ENCODE assay signal across 8 mouse cellular contexts in the genomic region with DNA sequence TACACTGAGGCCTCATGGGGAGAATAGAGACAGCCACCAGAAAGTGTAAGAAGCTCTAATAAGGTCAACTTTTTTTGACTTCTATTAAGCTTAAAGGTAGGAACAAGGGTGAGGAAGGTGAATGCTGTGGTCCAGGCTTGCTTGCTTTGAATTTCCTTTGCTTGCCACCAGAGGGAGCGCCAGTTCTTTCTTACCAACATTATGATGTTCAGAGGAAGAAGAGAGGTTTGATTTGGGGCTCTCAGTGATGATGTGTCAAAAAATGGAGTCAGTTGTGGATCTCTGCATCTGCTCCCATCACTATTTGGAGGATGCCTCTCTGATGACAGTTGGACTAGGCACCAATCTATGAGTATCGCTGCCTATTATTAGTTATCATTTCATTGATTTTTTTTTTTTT. TPM values are rescaled to one million over a fixed set of nuclear protein-coding genes. Genes with fewer than 3 reads are reported as not detected.
DNase-seq lines count a peak whose midpoint lies in the region; ATAC-seq and TF ChIP-seq lines count a peak whose summit lies in the region.
"Had no signal": no experiment of that assay in that cellular context is flagged by ENCODE, and none has a peak within 500 bp of the region (broad histone marks: within the 10 kb centered on the region; RNA-seq: fewer than 3 reads in every experiment).

No protein-coding gene starts in this region.

- DNase-seq in kidney, postnatal 10 days = peak; percentile 18
- peak; percentile 17 for DNase-seq in Muller cell, postnatal 12 days (ENCODE audit: inconsistent ontology term)
- DNase-seq in forebrain, postnatal 0 days = peak; percentile 13
- DNase-seq in liver, embryonic 14.5 days (ENCODE audit: low read depth in 3 of 3, low spot score in 3 of 3) = no peak
- peak; percentile 7 for DNase-seq in thymus, postnatal 14 days

- H3K27ac ChIP-seq in kidney, embryonic 16.5 days (ENCODE audit: low read length) = no peak overlapping the region
- no peak overlapping the region for H3K27ac ChIP-seq in forebrain, postnatal 0 days (ENCODE audit: low read depth, low read length)
- H3K27ac ChIP-seq in liver, embryonic 14.5 days = no peak overlapping the region

- H3K4me3 ChIP-seq in kidney, embryonic 16.5 days (ENCODE audit: low read length) = no peak overlapping the region
- H3K4me3 ChIP-seq in E14TG2a.4 (replicated peaks; ENCODE audit: low read length) = no peak overlapping the region
- H3K4me3 ChIP-seq in forebrain, postnatal 0 days (ENCODE audit: low read depth, low read length) = no peak overlapping the region
- H3K4me3 ChIP-seq in liver, embryonic 14.5 days (ENCODE audit: insufficient read depth in 1 of 2, low read depth in 2 of 2, low read length in 2 of 2) = no peak overlapping the region

- no peaks in the 10 kb centered on the region for H3K9me3 ChIP-seq in kidney, embryonic 16.5 days (ENCODE audit: low read length)
- peaks cover 8% of the 10 kb centered on the region; the same call in 1 of the 2 replicates for H3K9me3 ChIP-seq in E14TG2a.4 (ENCODE audit: low read length)
- no peaks in the 10 kb centered on the region for H3K9me3 ChIP-seq in forebrain, postnatal 0 days (ENCODE audit: low read length)
- no peaks in the 10 kb centered on the region for H3K9me3 ChIP-seq in liver, embryonic 14.5 days (ENCODE audit: control insufficient read depth, low read length)

- no peaks in the 10 kb centered on the region for H3K4me1 ChIP-seq in kidney, embryonic 16.5 days (ENCODE audit: insufficient read depth, low read length)
- no peaks in the 10 kb centered on the region for H3K4me1 ChIP-seq in E14TG2a.4 (replicated peaks; ENCODE audit: low read depth, low read length)
- no peaks in the 10 kb centered on the region for H3K4me1 ChIP-seq in forebrain, postnatal 0 days (ENCODE audit: insufficient read depth)
- H3K4me1 ChIP-seq in liver, embryonic 14.5 days (replicated peaks; ENCODE audit: control insufficient read depth in 2 of 2, insufficient read depth in 2 of 2, low read length in 1 of 2) = no peaks in the 10 kb centered on the region

- ATAC-seq in kidney, embryonic 16.5 days (ENCODE audit: low FRiP score, low TSS enrichment) = no peak
- no peak; the same call in 1 of the 2 replicates for ATAC-seq in forebrain, postnatal 0 days
- ATAC-seq in liver, embryonic 14.5 days (ENCODE audit: insufficient read depth) = no peak

- H3K36me3 ChIP-seq in kidney, embryonic 16.5 days (ENCODE audit: insufficient read depth, low read length) = no peaks in the 10 kb centered on the region
- no peaks in the 10 kb centered on the region for H3K36me3 ChIP-seq in E14TG2a.4 (ENCODE audit: insufficient read depth, low read length)
- no peaks in the 10 kb centered on the region for H3K36me3 ChIP-seq in forebrain, postnatal 0 days (ENCODE audit: insufficient read depth)
- H3K36me3 ChIP-seq in liver, embryonic 14.5 days (replicated peaks; ENCODE audit: control insufficient read depth, insufficient read depth, low read depth) = no peaks in the 10 kb centered on the region

- TF ChIP-seq EP300 in liver, embryonic 14.5 days (IDR thresholded peaks at IDR 0.05; ENCODE audit: low read depth) = no peak

- no peak overlapping the region for H3K9ac ChIP-seq in kidney, embryonic 16.5 days (replicated peaks; ENCODE audit: low read length)
- no peak overlapping the region for H3K9ac ChIP-seq in forebrain, postnatal 0 days
- H3K9ac ChIP-seq in liver, embryonic 14.5 days (replicated peaks) = no peak overlapping the region

- 55% methylated on average over 2 of the region's 2 CpGs for WGBS in kidney, embryonic 16.5 days
- 47% methylated on average over 2 of the region's 2 CpGs for WGBS in forebrain, postnatal 0 days
- 36% methylated on average over 2 of the region's 2 CpGs for WGBS in liver, embryonic 14.5 days (ENCODE audit: insufficient replicate concordance)

- H3K27me3 ChIP-seq in kidney, embryonic 16.5 days (ENCODE audit: insufficient read depth, low read length) = no peaks in the 10 kb centered on the region
- no peaks in the 10 kb centered on the region for H3K27me3 ChIP-seq in E14TG2a.4 (ENCODE audit: insufficient read depth, low read length)
- no peaks in the 10 kb centered on the region for H3K27me3 ChIP-seq in forebrain, postnatal 0 days (ENCODE audit: insufficient read depth, low read length)
- no peaks in the 10 kb centered on the region for H3K27me3 ChIP-seq in liver, embryonic 14.5 days (ENCODE audit: control insufficient read depth, insufficient read depth, low read length)

- H3K4me2 ChIP-seq in kidney, embryonic 16.5 days (replicated peaks; ENCODE audit: low read depth, low read length) = no peak overlapping the region
- no peak overlapping the region for H3K4me2 ChIP-seq in forebrain, postnatal 0 days (ENCODE audit: low read depth)
- no peak overlapping the region for H3K4me2 ChIP-seq in liver, embryonic 14.5 days (ENCODE audit: low read depth)

- TF ChIP-seq CTCF in E14TG2a.4 (conservative IDR thresholded peaks at IDR 0.05; ENCODE audit: low read length) = peak; percentile 49
- TF ChIP-seq CTCF in forebrain, postnatal 0 days (IDR thresholded peaks at IDR 0.05; ENCODE audit: low read depth) = peak; percentile 66
- TF ChIP-seq CTCF in liver, embryonic 14.5 days (IDR thresholded peaks at IDR 0.05; ENCODE audit: low read depth) = peak; percentile 49

RNA-seq across cellular contexts. Expression of a gene that starts 33.7 kb away (rescaled TPM):
- polyA plus RNA-seq in kidney, embryonic 16.5 days (2015; fragmentation: Nextera tagmentation; extraction: Ambion mirVana) = not detected in 2 replicates
- not detected in 2 replicates for total RNA-seq in forebrain, postnatal 0 days (2014; rRNA removed)
- polyA plus RNA-seq in forebrain, postnatal 0 days (2015; fragmentation: Nextera tagmentation; extraction: Ambion mirVana) = not detected in 2 replicates
- not detected in 2 replicates for polyA plus RNA-seq in liver, embryonic 14.5 days (2012; rRNA removed)
- not detected in 2 replicates for polyA plus RNA-seq in liver, embryonic 14.5 days (2014; fragmentation: Nextera tagmentation; extraction: Ambion mirVana)
- polyA plus RNA-seq: lung, embryonic 16.5 days had no signal

RNA-seq across cellular contexts. Expression of a gene that starts 37.6 kb away (rescaled TPM):
- not detected in 2 replicates for polyA plus RNA-seq in kidney, embryonic 16.5 days (2015; fragmentation: Nextera tagmentation; extraction: Ambion mirVana)
- not detected in 2 replicates for total RNA-seq in forebrain, postnatal 0 days (2014; rRNA removed)
- polyA plus RNA-seq in forebrain, postnatal 0 days (2015; fragmentation: Nextera tagmentation; extraction: Ambion mirVana) = not detected in 2 replicates
- polyA plus RNA-seq in liver, embryonic 14.5 days (2012; rRNA removed) = not detected in 2 replicates
- not detected in 2 replicates for polyA plus RNA-seq in liver, embryonic 14.5 days (2014; fragmentation: Nextera tagmentation; extraction: Ambion mirVana)
- polyA plus RNA-seq: lung, embryonic 16.5 days had no signal

Comparison
In these comparisons a context has a peak if more than half of its experiments do, and no peak if none do; other contexts are left out.
1. DNase-seq: peak in kidney, postnatal 10 days (single experiment), Muller cell, postnatal 12 days (single experiment), forebrain, postnatal 0 days (single experiment) and thymus, postnatal 14 days (single experiment); none in liver, embryonic 14.5 days (0 of 3).
2. Peak in every context shown above with its lines, with median percentiles within 50 percentile points of each other: CTCF ChIP-seq.